Mouse (Mus musculus) R1 (cell line): ENCODE measurements around the gene Sall2.
A peak's percentile ranks its signal among the peaks of the same experiment; 100 is the strongest.
"Not testable (repeated sequence)": the region's sequence is repeated elsewhere in the genome, so short reads cannot be mapped to it uniquely, and the experiment has no call there.

ENCODE experiments used
- DNase-seq: peaks from one replicate; pipeline ENCODE4 v3.0.0-alpha.2; 2018; ENCODE audit warnings: low read depth, low spot score

Sall2 gene

GRCm38 (mm10) chr14:52303517-52303916, 25.0 kb downstream of the Sall2 start:
- not testable (repeated sequence) for DNase-seq

GRCm38 (mm10) chr14:52295558-52296264, 32.9 kb downstream of the Sall2 start:
- peak; percentile 37 for DNase-seq

GRCm38 (mm10) chr14:52284191-52284590, 44.4 kb downstream of the Sall2 start:
- DNase-seq, result peak; percentile 87

- DNase-seq, result no peak
Measured at GRCm38 (mm10) chr14:52283629-52284028, 44.9 kb downstream of the Sall2 start.

GRCm38 (mm10) chr14:52279747-52280120, 48.8 kb downstream of the Sall2 start:
- DNase-seq, result no peak

GRCm38 (mm10) chr14:52278932-52279746, 49.4 kb downstream of the Sall2 start, which contains the start of the genes Tox4 and Rab2b:
TSS of gene Tox4 (plus strand) at chr14:52279146.
TSS of gene Rab2b (minus strand) at chr14:52279545.
- DNase-seq, result peak; percentile 99

GRCm38 (mm10) chr14:52277210-52277609, 51.4 kb downstream of the Sall2 start:
- peak; percentile 25 for DNase-seq

- peak; percentile 54 for DNase-seq
Measured at GRCm38 (mm10) chr14:52272781-52273180, 55.8 kb downstream of the Sall2 start.
